ENCODE assay signal across 11 mouse cellular contexts in genomic region chr2:93911942-93912341, GRCm38 (mm10). TPM values are rescaled to one million over a fixed set of nuclear protein-coding genes. Genes with fewer than 3 reads are reported as not detected.
DNase-seq lines count a peak whose midpoint lies in the region; ATAC-seq lines count a peak whose summit lies in the region.
"Had no signal": no experiment of that assay in that cellular context is flagged by ENCODE, and none has a peak within 500 bp of the region (broad histone marks: within the 10 kb centered on the region; RNA-seq: fewer than 3 reads in every experiment).

No protein-coding gene starts in this region.

- no peaks in the 10 kb centered on the region for H3K27me3 ChIP-seq in neural tube, embryonic 15.5 days (replicated peaks)
- H3K27me3 ChIP-seq in hindbrain, embryonic 10.5 days (ENCODE audit: insufficient read depth, poor library complexity, severe bottlenecking) = no peaks in the 10 kb centered on the region

- intact Hi-C loops in gastrocnemius, postnatal 14 days (cut with DNase I; ENCODE audit: low total_unique reads) = no loop called here

- H3K4me2 ChIP-seq in neural tube, embryonic 15.5 days = no peak overlapping the region

- H3K4me1 ChIP-seq in neural tube, embryonic 15.5 days = peaks cover 26% of the 10 kb centered on the region
- H3K4me1 ChIP-seq in hindbrain, embryonic 10.5 days (replicated peaks) = peaks cover 14% of the 10 kb centered on the region

- 76% methylated on average over 10 of the region's 10 CpGs for WGBS in neural tube, embryonic 15.5 days
- whole genome bisulfite sequencing in hindbrain, embryonic 10.5 days = 87% methylated on average over 10 of the region's 10 CpGs

- H3K36me3 ChIP-seq in neural tube, embryonic 15.5 days = no peaks in the 10 kb centered on the region
- H3K36me3 ChIP-seq in hindbrain, embryonic 10.5 days = no peaks in the 10 kb centered on the region

- DNase-seq in kidney, adult 11 months = peak; percentile 47
- DNase-seq in kidney, adult 9 months = no peak
- peak; percentile 80 for DNase-seq in 3T3-L1 (ENCODE audit: low read depth, low spot score)
- peak; percentile 46 for DNase-seq in adrenal gland, postnatal 25 days
- peak; percentile 36 for DNase-seq in gastrocnemius, postnatal 14 days
- no peak for DNase-seq in spleen, postnatal 10 days (ENCODE audit: low spot score in 2 of 2)
- no peak for DNase-seq in hindbrain, embryonic 10.5 days (ENCODE audit: low spot score)

- no peak overlapping the region for H3K9ac ChIP-seq in neural tube, embryonic 15.5 days (replicated peaks)

- H3K27ac ChIP-seq in neural tube, embryonic 15.5 days (replicated peaks) = no peak overlapping the region
- no peak overlapping the region for H3K27ac ChIP-seq in hindbrain, embryonic 10.5 days

- no peak for ATAC-seq in neural tube, embryonic 15.5 days (ENCODE audit: low FRiP score)
- ATAC-seq: Patski had no signal

- H3K4me3 ChIP-seq in neural tube, embryonic 15.5 days (replicated peaks) = no peak overlapping the region
- no peak overlapping the region for H3K4me3 ChIP-seq in hindbrain, embryonic 10.5 days

- H3K9me3 ChIP-seq in neural tube, embryonic 15.5 days (replicated peaks) = no peaks in the 10 kb centered on the region
- no peaks in the 10 kb centered on the region for H3K9me3 ChIP-seq in hindbrain, embryonic 10.5 days

RNA-seq across cellular contexts. Expression of gene Accsl, which starts 43.0 kb away (rescaled TPM):
- total RNA-seq in adrenal gland, postnatal 25 days (2021) = 0.76 TPM in 1 of 2 replicates, not detected in the other
- total RNA-seq in gastrocnemius, postnatal 14 days (2021) = not detected
- 0.23 and 0.37 TPM in 2 replicates for polyA plus RNA-seq in neural tube, embryonic 15.5 days (2015; fragmentation: Nextera tagmentation; extraction: Ambion mirVana)
- polyA plus RNA-seq in hindbrain, embryonic 10.5 days (2016; fragmentation: Nextera tagmentation; extraction: Ambion mirVana) = not detected in 2 replicates
- total RNA-seq: neutrophil, adult 5-6 weeks had no signal
- polyA plus RNA-seq: lung, embryonic 16.5 days; Patski had no signal

RNA-seq across cellular contexts. Expression of gene Gm13889, which starts 45.1 kb away (rescaled TPM):
- 18.3 and 20.5 TPM in 2 replicates for total RNA-seq in adrenal gland, postnatal 25 days (2021)
- 10 to 100 TPM in 1 of 2 experiments, 1 to 10 TPM in 1; 9.5 to 15.6 TPM for total RNA-seq in gastrocnemius, postnatal 14 days (2021)
- 8.8 and 10.8 TPM in 2 replicates for polyA plus RNA-seq in neural tube, embryonic 15.5 days (2015; fragmentation: Nextera tagmentation; extraction: Ambion mirVana)
- polyA plus RNA-seq in hindbrain, embryonic 10.5 days (2016; fragmentation: Nextera tagmentation; extraction: Ambion mirVana) = 3.0 and 4.0 TPM in 2 replicates
- total RNA-seq: neutrophil, adult 5-6 weeks had no signal

Comparison
In these comparisons a context has a peak if more than half of its experiments do, and no peak if none do; other contexts are left out.
1. DNase-seq: peak in kidney, adult 11 months (single experiment), 3T3-L1 (single experiment), adrenal gland, postnatal 25 days (single experiment) and gastrocnemius, postnatal 14 days (single experiment); none in kidney, adult 9 months (single experiment), spleen, postnatal 10 days (0 of 2) and hindbrain, embryonic 10.5 days (single experiment).